In the genomic region with DNA sequence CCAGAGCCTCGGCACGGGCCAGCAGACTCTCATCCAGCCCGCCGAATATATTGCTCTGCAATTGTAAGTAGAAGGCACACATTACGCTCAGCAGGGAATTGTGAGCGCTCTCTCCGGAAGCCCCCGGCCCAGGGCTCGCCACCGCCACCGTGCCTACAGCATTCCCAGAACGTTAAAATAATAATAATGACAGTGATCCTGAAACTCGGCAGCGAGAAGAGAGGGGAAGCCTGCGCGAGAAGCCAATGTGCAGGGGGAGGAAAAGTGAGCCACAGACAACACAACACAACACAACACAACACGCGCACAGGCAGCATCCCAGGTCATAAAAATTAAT, we compare ENCODE assay signal across 11 mouse cellular contexts. TPM values are rescaled to one million over a fixed set of nuclear protein-coding genes. Genes with fewer than 3 reads are reported as not detected.
A peak's percentile ranks its signal among the peaks of the same experiment; 100 is the strongest.
DNase-seq lines count a peak whose midpoint lies in the region; ATAC-seq and TF ChIP-seq lines count a peak whose summit lies in the region.
"Had no signal": no experiment of that assay in that cellular context is flagged by ENCODE, and none has a peak within 500 bp of the region (broad histone marks: within the 10 kb centered on the region; RNA-seq: fewer than 3 reads in every experiment).

No protein-coding gene starts in this region.

- TF ChIP-seq CTCF in left cerebral cortex, adult 2 months (IDR thresholded peaks at IDR 0.05): no peak

- no peaks in the 10 kb centered on the region for H3K9me3 ChIP-seq in heart, embryonic 14.5 days (ENCODE audit: control insufficient read depth, low read length)
- H3K9me3 ChIP-seq in embryonic facial prominence, embryonic 11.5 days (replicated peaks; ENCODE audit: control insufficient read depth, low read length): no peaks in the 10 kb centered on the region
- no peaks in the 10 kb centered on the region for H3K9me3 ChIP-seq in hindbrain, embryonic 15.5 days
- no peaks in the 10 kb centered on the region for H3K9me3 ChIP-seq in midbrain, embryonic 15.5 days

- no peak for DNase-seq in heart, adult 11 months
- DNase-seq in embryonic facial prominence, embryonic 11.5 days (ENCODE audit: low spot score): no peak
- no peak for DNase-seq in MN1 (ENCODE audit: low spot score)
- DNase-seq in left cerebral cortex, adult 2 months (ENCODE audit: extremely low spot score in 1 of 2, low spot score in 2 of 2): no peak
- no peak for DNase-seq in layer of hippocampus, postnatal 14 days (ENCODE audit: low spot score in 2 of 2)
- DNase-seq: B cell, adult 2 months had no signal

- no peak overlapping the region for H3K27ac ChIP-seq in heart, embryonic 14.5 days (replicated peaks in 1 of 2; ENCODE audit: control insufficient read depth in 1 of 2, insufficient read depth in 1 of 2, low read depth in 2 of 2, low read length in 2 of 2)
- no peak overlapping the region for H3K27ac ChIP-seq in embryonic facial prominence, embryonic 11.5 days (replicated peaks; ENCODE audit: low read depth, low read length)
- peak overlapping the region; percentile 48; the same call in 1 of the 2 replicates for H3K27ac ChIP-seq in hindbrain, embryonic 15.5 days (replicated peaks)
- H3K27ac ChIP-seq in midbrain, embryonic 15.5 days: peak overlapping the region; percentile 72
- H3K27ac ChIP-seq in left cerebral cortex, adult 2 months: no peak overlapping the region
- H3K27ac ChIP-seq: heart, adult 2 months had no signal

- H3K36me3 ChIP-seq in heart, embryonic 14.5 days (ENCODE audit: control insufficient read depth, insufficient read depth, low read length): no peaks in the 10 kb centered on the region
- no peaks in the 10 kb centered on the region for H3K36me3 ChIP-seq in embryonic facial prominence, embryonic 11.5 days (replicated peaks; ENCODE audit: control insufficient read depth, insufficient read depth, low read depth, low read length)
- no peaks in the 10 kb centered on the region for H3K36me3 ChIP-seq in hindbrain, embryonic 15.5 days
- no peaks in the 10 kb centered on the region for H3K36me3 ChIP-seq in midbrain, embryonic 15.5 days (replicated peaks)

- peaks cover 93% of the 10 kb centered on the region for H3K27me3 ChIP-seq in heart, embryonic 14.5 days (ENCODE audit: control insufficient read depth, insufficient read depth, low read length)
- peaks cover 62% of the 10 kb centered on the region for H3K27me3 ChIP-seq in embryonic facial prominence, embryonic 11.5 days (ENCODE audit: control insufficient read depth, insufficient read depth, low read length)
- peaks cover 76% of the 10 kb centered on the region for H3K27me3 ChIP-seq in hindbrain, embryonic 15.5 days
- peaks cover 50% of the 10 kb centered on the region for H3K27me3 ChIP-seq in midbrain, embryonic 15.5 days (replicated peaks)

- no peak for ATAC-seq in heart, embryonic 14.5 days (ENCODE audit: insufficient number of reproducible peaks, insufficient read depth, low FRiP score, low read depth)
- no peak for ATAC-seq in embryonic facial prominence, embryonic 11.5 days (replicated peaks; ENCODE audit: insufficient number of reproducible peaks, low FRiP score, low TSS enrichment, low read depth)
- ATAC-seq in hindbrain, embryonic 15.5 days (ENCODE audit: low FRiP score, low read depth): no peak
- ATAC-seq in midbrain, embryonic 15.5 days (replicated peaks): peak; percentile 2

- H3K4me2 ChIP-seq in heart, embryonic 14.5 days (ENCODE audit: low read length): peak overlapping the region; percentile 77
- no peak overlapping the region for H3K4me2 ChIP-seq in embryonic facial prominence, embryonic 11.5 days (ENCODE audit: low read depth, low read length)
- peak overlapping the region; percentile 92 for H3K4me2 ChIP-seq in hindbrain, embryonic 15.5 days
- peak overlapping the region; percentile 67 for H3K4me2 ChIP-seq in midbrain, embryonic 15.5 days

- H3K4me3 ChIP-seq in heart, embryonic 14.5 days (ENCODE audit: control insufficient read depth in 1 of 2, insufficient read depth in 1 of 2, low read depth in 1 of 2, low read length in 2 of 2): peak overlapping the region; percentile 41 to 46; a peak in 3 of 4 replicates
- H3K4me3 ChIP-seq in embryonic facial prominence, embryonic 11.5 days (ENCODE audit: low read depth, low read length): peak overlapping the region; percentile 37
- H3K4me3 ChIP-seq in hindbrain, embryonic 15.5 days: peak overlapping the region; percentile 46
- H3K4me3 ChIP-seq in midbrain, embryonic 15.5 days: peak overlapping the region; percentile 43
- no peak overlapping the region for H3K4me3 ChIP-seq in left cerebral cortex, adult 2 months

- no peak overlapping the region for H3K9ac ChIP-seq in heart, embryonic 14.5 days (ENCODE audit: low read length)
- H3K9ac ChIP-seq in embryonic facial prominence, embryonic 11.5 days (replicated peaks; ENCODE audit: low read length): no peak overlapping the region
- no peak overlapping the region; the same call in 1 of the 2 replicates for H3K9ac ChIP-seq in hindbrain, embryonic 15.5 days
- peak overlapping the region; percentile 42 for H3K9ac ChIP-seq in midbrain, embryonic 15.5 days

- intact Hi-C loops in left cerebral cortex, adult 2 months (cut with DNase I): no loop called here

- H3K4me1 ChIP-seq in heart, embryonic 14.5 days (ENCODE audit: control insufficient read depth in 2 of 2, insufficient read depth in 2 of 2, low read length in 2 of 2): peaks cover 6 to 18% of the 10 kb centered on the region in 2 experiments; a peak in 3 of 4 replicates
- H3K4me1 ChIP-seq in embryonic facial prominence, embryonic 11.5 days (ENCODE audit: control insufficient read depth, insufficient read depth, low read length): peaks cover 5% of the 10 kb centered on the region
- peaks cover 42% of the 10 kb centered on the region for H3K4me1 ChIP-seq in hindbrain, embryonic 15.5 days (replicated peaks)
- peaks cover 35% of the 10 kb centered on the region for H3K4me1 ChIP-seq in midbrain, embryonic 15.5 days

- WGBS in heart, embryonic 14.5 days: 1% methylated on average over 18 of the region's 18 CpGs
- WGBS in embryonic facial prominence, embryonic 11.5 days: 1% methylated on average over 18 of the region's 18 CpGs
- WGBS in hindbrain, embryonic 15.5 days: under 1% methylated on average over 18 of the region's 18 CpGs
- under 1% methylated on average over 18 of the region's 18 CpGs for WGBS in midbrain, embryonic 15.5 days

RNA-seq across cellular contexts. Expression of a gene that starts 0.9 kb away (rescaled TPM):
- not detected in 2 replicates for polyA plus RNA-seq in heart, embryonic 14.5 days (2014; fragmentation: Nextera tagmentation; extraction: Ambion mirVana)
- 0.21 and 0.56 TPM in 2 replicates for polyA plus RNA-seq in embryonic facial prominence, embryonic 11.5 days (2014; fragmentation: Nextera tagmentation; extraction: Ambion mirVana)
- polyA plus RNA-seq in hindbrain, embryonic 15.5 days (2015; fragmentation: Nextera tagmentation; extraction: Ambion mirVana): 4.8 and 6.8 TPM in 2 replicates
- 15.8 and 19.3 TPM in 2 replicates for polyA plus RNA-seq in midbrain, embryonic 15.5 days (2015; fragmentation: Nextera tagmentation; extraction: Ambion mirVana)
- not detected for total RNA-seq in left cerebral cortex, adult 2 months (2021)
- not detected for total RNA-seq in layer of hippocampus, postnatal 14 days (2021)
- total RNA-seq: heart, adult 2 months; liver, adult 2 months had no signal
- polyA plus RNA-seq: heart, adult 2 months; liver, adult 2 months had no signal

Comparison
In these comparisons a context has a peak if more than half of its experiments do, and no peak if none do; other contexts are left out.
1. H3K27ac ChIP-seq: peak in hindbrain, embryonic 15.5 days (single experiment) and midbrain, embryonic 15.5 days (single experiment); none in heart, embryonic 14.5 days (0 of 2), embryonic facial prominence, embryonic 11.5 days (single experiment) and left cerebral cortex, adult 2 months (single experiment).